Mouse (Mus musculus): ENCODE measurements at regions not wholly inside any gene's neighbourhood (a gene's known extent, or its start where the extent isn't known, plus 50 kb on each side); places are given as distances from the start of the nearest gene placed in this dataset.

GRCm38 (mm10) chr4:137142316-137142715 is 93.7 kb upstream of the Zbtb40 start:
- Histone ChIP-seq H3K9me3 (ENCODE audit: low read length) (no peaks in the 10 kb centered on the region), H3K36me3 (ENCODE audit: insufficient read depth, low read length) (no peaks in the 10 kb centered on the region), H3K4me2 (ENCODE audit: low read depth, low read length, poor library complexity, severe bottlenecking) (no peak overlapping the region), H3K4me1 (ENCODE audit: insufficient read depth, low read length) (no peaks in the 10 kb centered on the region), H3K27ac (ENCODE audit: low read depth, low read length) (no peak overlapping the region), H3K9ac (replicated peaks; ENCODE audit: low read length, poor library complexity, severe bottlenecking) (no peak overlapping the region), H3K4me3 (ENCODE audit: low read depth, low read length) (no peak overlapping the region), H3K27me3 (ENCODE audit: insufficient read depth, low read length) (no peaks in the 10 kb centered on the region)
- TF ChIP-seq CTCF (IDR thresholded peaks at IDR 0.05) = 0 out of 2 replicates have a peak, but pooled peaks have one; percentile 18
- DNase-seq (ENCODE audit: low spot score) (peak; percentile 61), ATAC-seq (ENCODE audit: low FRiP score) (no peak)
- 19% methylated on average over 9 of the region's 9 CpGs for WGBS

DNA sequence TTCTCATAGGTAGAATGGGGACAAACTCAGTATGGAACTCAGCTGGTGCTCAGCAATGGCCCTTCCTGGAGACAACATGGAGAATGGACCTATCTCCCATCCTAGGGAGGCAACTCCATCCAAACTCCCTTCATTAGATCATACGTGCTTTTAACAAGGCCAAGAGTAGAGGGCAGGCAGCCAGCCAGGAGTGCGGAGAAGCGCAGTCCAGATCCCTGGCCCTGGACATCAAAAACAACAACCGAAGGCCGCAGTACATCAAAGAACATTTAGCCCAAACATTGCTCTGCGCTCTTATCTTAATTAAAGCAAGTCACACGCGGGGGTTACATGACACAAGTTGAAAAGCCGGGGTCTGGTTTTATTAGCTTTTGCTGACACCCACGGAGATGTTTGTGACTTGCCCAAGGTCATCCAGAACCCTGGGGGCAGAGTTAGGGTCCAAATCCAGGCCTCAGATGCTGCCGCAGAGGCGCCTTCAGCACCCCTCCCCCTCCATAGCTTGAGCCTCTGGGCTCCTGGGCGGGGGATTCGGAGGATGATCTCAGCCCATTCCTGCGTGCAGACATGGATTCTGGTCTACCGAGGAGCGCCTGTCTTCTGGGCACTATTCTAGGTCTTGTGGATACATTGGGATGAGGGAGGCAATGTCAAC is 90.6 kb upstream of the Zbtb40 start:
- 81% methylated on average over 17 of the region's 17 CpGs for WGBS

GRCm38 (mm10) chr4:137138127-137138526 is 89.5 kb upstream of the Zbtb40 start:
- no peak overlapping the region for H3K27ac ChIP-seq (ENCODE audit: low read depth, low read length)
- 82% methylated on average over 6 of the region's 6 CpGs for WGBS
- DNase-seq (ENCODE audit: low spot score) = no peak
- no peaks in the 10 kb centered on the region for H3K4me1 ChIP-seq (ENCODE audit: insufficient read depth, low read length)
- no peak overlapping the region for H3K4me3 ChIP-seq (ENCODE audit: low read depth, low read length)
- H3K9me3 ChIP-seq (ENCODE audit: low read length) = no peaks in the 10 kb centered on the region
- no peak overlapping the region for H3K9ac ChIP-seq (replicated peaks; ENCODE audit: low read length, poor library complexity, severe bottlenecking)
- no peaks in the 10 kb centered on the region for H3K36me3 ChIP-seq (ENCODE audit: insufficient read depth, low read length)
- ATAC-seq (ENCODE audit: low FRiP score) = no peak
- no peak overlapping the region for H3K4me2 ChIP-seq (ENCODE audit: low read depth, low read length, poor library complexity, severe bottlenecking)
- TF ChIP-seq CTCF (IDR thresholded peaks at IDR 0.05) = no peak
- H3K27me3 ChIP-seq (ENCODE audit: insufficient read depth, low read length) = no peaks in the 10 kb centered on the region

More for the DNA sequence above, 90.6 kb upstream of the Zbtb40 start:
- no peaks in the 10 kb centered on the region for H3K36me3 ChIP-seq (ENCODE audit: insufficient read depth, low read length)
- no peaks in the 10 kb centered on the region for H3K9me3 ChIP-seq (ENCODE audit: low read length)
- TF ChIP-seq CTCF (IDR thresholded peaks at IDR 0.05) = no peak
- H3K4me2 ChIP-seq (ENCODE audit: low read depth, low read length, poor library complexity, severe bottlenecking) = no peak overlapping the region
- no peak overlapping the region for H3K4me3 ChIP-seq (ENCODE audit: low read depth, low read length)
- no peaks in the 10 kb centered on the region for H3K4me1 ChIP-seq (ENCODE audit: insufficient read depth, low read length)
- no peaks in the 10 kb centered on the region for H3K27me3 ChIP-seq (ENCODE audit: insufficient read depth, low read length)
- no peak overlapping the region for H3K9ac ChIP-seq (replicated peaks; ENCODE audit: low read length, poor library complexity, severe bottlenecking)
- H3K27ac ChIP-seq (ENCODE audit: low read depth, low read length) = no peak overlapping the region
- no peak for ATAC-seq (ENCODE audit: low FRiP score)
- DNase-seq (ENCODE audit: low spot score) = no peak

DNA sequence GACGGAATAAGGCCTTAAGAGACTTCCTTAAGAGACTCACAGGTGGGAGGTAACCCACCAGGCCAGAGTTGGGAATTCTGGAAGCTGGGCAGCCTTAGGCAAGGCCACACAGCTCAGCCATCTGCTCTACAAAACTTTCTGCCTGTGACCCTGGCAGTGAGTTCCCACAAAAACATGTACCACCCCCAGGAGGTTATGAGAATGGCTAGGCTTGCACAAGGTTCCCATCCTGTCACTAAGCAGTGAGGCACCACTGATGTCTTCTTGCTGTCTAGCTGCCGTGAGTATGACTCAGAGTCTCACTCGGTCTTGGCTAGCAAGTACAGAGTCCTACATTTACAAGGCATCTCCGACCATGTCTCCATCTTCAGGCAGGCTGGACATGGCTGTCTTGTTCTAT is 87.7 kb upstream of the Zbtb40 start:
- WGBS = 77% methylated on average over 4 of the region's 4 CpGs
- TF ChIP-seq CTCF (IDR thresholded peaks at IDR 0.05) = no peak
- Histone ChIP-seq H3K36me3 (ENCODE audit: insufficient read depth, low read length) (no peaks in the 10 kb centered on the region), H3K4me1 (ENCODE audit: insufficient read depth, low read length) (no peaks in the 10 kb centered on the region), H3K27me3 (ENCODE audit: insufficient read depth, low read length) (no peaks in the 10 kb centered on the region), H3K9ac (replicated peaks; ENCODE audit: low read length, poor library complexity, severe bottlenecking) (no peak overlapping the region), H3K27ac (ENCODE audit: low read depth, low read length) (no peak overlapping the region), H3K4me2 (ENCODE audit: low read depth, low read length, poor library complexity, severe bottlenecking) (no peak overlapping the region), H3K4me3 (ENCODE audit: low read depth, low read length) (no peak overlapping the region), H3K9me3 (ENCODE audit: low read length) (no peaks in the 10 kb centered on the region)
- DNase-seq (ENCODE audit: low spot score) = no peak
- no peak for ATAC-seq (ENCODE audit: low FRiP score)

- no peak for ATAC-seq (ENCODE audit: low FRiP score)
- H3K4me2 ChIP-seq (ENCODE audit: low read depth, low read length, poor library complexity, severe bottlenecking) = no peak overlapping the region
- no peak overlapping the region for H3K4me3 ChIP-seq (ENCODE audit: low read depth, low read length)
- WGBS = 62% methylated on average over 8 of the region's 8 CpGs
- no peak overlapping the region for H3K27ac ChIP-seq (ENCODE audit: low read depth, low read length)
- no peaks in the 10 kb centered on the region for H3K36me3 ChIP-seq (ENCODE audit: insufficient read depth, low read length)
- peak; percentile 41 for DNase-seq (ENCODE audit: low spot score)
- no peaks in the 10 kb centered on the region for H3K27me3 ChIP-seq (ENCODE audit: insufficient read depth, low read length)
- H3K9ac ChIP-seq (replicated peaks; ENCODE audit: low read length, poor library complexity, severe bottlenecking) = no peak overlapping the region
- no peaks in the 10 kb centered on the region for H3K9me3 ChIP-seq (ENCODE audit: low read length)
- H3K4me1 ChIP-seq (ENCODE audit: insufficient read depth, low read length) = no peaks in the 10 kb centered on the region
- TF ChIP-seq CTCF (IDR thresholded peaks at IDR 0.05) = no peak
Measured at GRCm38 (mm10) chr4:137135792-137136191, 87.2 kb upstream of the Zbtb40 start.

- ATAC-seq (ENCODE audit: low FRiP score) (no peak), DNase-seq (ENCODE audit: low spot score) (no peak)
- H3K9me3 ChIP-seq (ENCODE audit: low read length) = no peaks in the 10 kb centered on the region
- no peaks in the 10 kb centered on the region for H3K36me3 ChIP-seq (ENCODE audit: insufficient read depth, low read length)
- no peaks in the 10 kb centered on the region for H3K4me1 ChIP-seq (ENCODE audit: insufficient read depth, low read length)
- H3K4me3 ChIP-seq (ENCODE audit: low read depth, low read length) = no peak overlapping the region
- no peak overlapping the region for H3K27ac ChIP-seq (ENCODE audit: low read depth, low read length)
- TF ChIP-seq CTCF (IDR thresholded peaks at IDR 0.05) = no peak
- no peaks in the 10 kb centered on the region for H3K27me3 ChIP-seq (ENCODE audit: insufficient read depth, low read length)
- H3K9ac ChIP-seq (replicated peaks; ENCODE audit: low read length, poor library complexity, severe bottlenecking) = no peak overlapping the region
- WGBS = 47% methylated on average over 5 of the region's 5 CpGs
- no peak overlapping the region for H3K4me2 ChIP-seq (ENCODE audit: low read depth, low read length, poor library complexity, severe bottlenecking)
Measured at GRCm38 (mm10) chr4:137134553-137134952, 86.0 kb upstream of the Zbtb40 start.
